Mouse (Mus musculus): Measurements from ENCODE around the gene Vasp. TPM values are rescaled to one million over a fixed set of nuclear protein-coding genes. Genes with fewer than 3 reads are reported as not detected.
A peak's percentile ranks its signal among the peaks of the same experiment; 100 is the strongest.

The Vasp gene
- polyA plus RNA-seq, 1 experiment: 17.7 TPM

DNA sequence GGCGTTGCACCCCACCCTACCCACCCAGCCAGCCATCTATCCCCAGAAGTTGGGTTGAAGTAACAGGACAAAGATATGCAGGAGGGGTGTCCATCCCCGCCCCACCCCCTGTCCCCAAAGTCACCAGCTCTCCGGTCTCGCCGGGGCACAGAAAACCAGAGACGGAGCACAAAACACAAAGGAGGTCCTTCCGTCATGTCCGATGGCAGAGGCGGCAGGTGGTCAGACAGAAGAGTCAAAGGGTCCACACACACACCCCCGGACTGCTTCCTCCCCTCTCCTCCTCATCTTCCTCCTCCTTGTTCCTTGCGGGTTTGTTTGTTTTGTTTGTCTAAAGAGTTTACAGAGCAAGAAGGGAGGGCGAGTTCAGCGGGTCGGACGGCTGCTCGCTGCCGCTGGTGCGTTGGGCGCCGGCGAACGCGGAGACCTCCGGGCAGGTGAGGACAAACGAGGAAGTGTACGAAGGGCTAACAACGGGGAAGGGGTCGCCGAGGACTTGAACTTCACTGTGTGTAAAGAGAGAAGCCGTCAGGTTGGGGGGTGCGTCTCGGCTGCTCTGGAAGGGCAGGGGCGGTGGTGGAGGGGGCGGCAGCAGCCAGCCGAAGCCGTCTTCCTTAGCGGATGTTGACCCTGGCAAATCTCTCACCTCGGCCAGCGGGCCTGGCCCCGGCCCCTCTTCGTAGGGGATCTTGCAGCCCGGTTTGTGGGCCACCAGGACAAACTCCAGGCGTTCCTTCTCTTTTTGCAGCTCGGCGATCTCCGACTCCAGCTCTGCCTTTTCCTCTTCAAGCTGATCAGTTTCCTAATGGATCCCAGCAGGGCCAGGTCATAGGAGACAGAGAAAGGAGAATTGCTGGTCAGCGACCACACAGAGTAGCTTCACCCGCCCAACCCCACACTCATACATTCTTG, 33.1 kb upstream of the Vasp start:
- Histone ChIP-seq H3K27me3 (ENCODE audit: control insufficient read depth) (peaks cover 85% of the 10 kb centered on the region), H3K4me1 (ENCODE audit: control insufficient read depth) (peaks cover 44% of the 10 kb centered on the region), H3K9me3 (ENCODE audit: control insufficient read depth, low read length) (peaks cover 3% of the 10 kb centered on the region; the same call in 1 of the 2 replicates), H3K4me3 (replicated peaks) (no peak overlapping the region), H3K36me3 (ENCODE audit: control insufficient read depth) (no peaks in the 10 kb centered on the region)
- no peak for TF ChIP-seq GATA1 (IDR thresholded peaks at IDR 0.05; ENCODE audit: low read length)
- TF ChIP-seq TAL1 (IDR thresholded peaks at IDR 0.05; ENCODE audit: low read length): no peak

DNA sequence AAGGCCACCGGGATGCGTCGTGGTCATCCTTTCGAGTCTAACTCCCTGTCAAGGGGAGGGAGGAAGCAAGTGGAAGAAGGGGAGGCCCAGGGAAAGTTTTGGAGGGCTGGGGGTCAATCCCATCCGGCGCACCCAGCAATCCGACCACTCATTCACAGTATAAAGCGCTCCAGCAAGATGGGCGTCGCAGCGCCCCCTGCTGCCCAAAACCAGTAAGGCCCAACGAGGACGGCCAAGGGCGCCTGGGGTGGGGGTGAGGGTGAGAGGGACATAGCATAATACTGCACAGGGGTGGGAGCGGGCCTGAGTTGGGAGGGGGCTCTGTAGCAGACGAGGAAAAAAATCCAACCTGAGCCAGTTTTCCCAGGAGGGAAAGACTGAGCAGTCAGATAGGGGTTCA, 32.2 kb upstream of the Vasp start:
- TF ChIP-seq GATA1 (IDR thresholded peaks at IDR 0.05; ENCODE audit: low read length): no peak
- TF ChIP-seq TAL1 (IDR thresholded peaks at IDR 0.05; ENCODE audit: low read length): no peak
- Histone ChIP-seq H3K4me1 (ENCODE audit: control insufficient read depth) (peaks cover 35% of the 10 kb centered on the region), H3K27me3 (ENCODE audit: control insufficient read depth) (peaks cover 79% of the 10 kb centered on the region), H3K9me3 (ENCODE audit: control insufficient read depth, low read length) (peaks cover 3% of the 10 kb centered on the region; the same call in 1 of the 2 replicates), H3K36me3 (ENCODE audit: control insufficient read depth) (no peaks in the 10 kb centered on the region), H3K4me3 (replicated peaks) (no peak overlapping the region)

DNA sequence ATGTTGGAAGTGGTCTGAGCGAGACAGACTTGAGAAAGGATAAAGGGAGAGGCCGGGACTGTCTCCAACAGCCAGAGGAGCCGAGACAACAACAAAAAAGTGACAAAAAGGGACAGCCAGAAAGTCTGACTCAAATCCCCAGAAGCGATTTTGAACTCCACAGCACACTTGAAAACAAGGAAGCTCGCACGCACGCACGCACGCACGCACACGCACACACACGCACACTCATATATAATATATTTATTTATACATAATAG, 31.4 kb upstream of the Vasp start:
- H3K36me3 ChIP-seq (ENCODE audit: control insufficient read depth): no peaks in the 10 kb centered on the region
- TF ChIP-seq GATA1 (IDR thresholded peaks at IDR 0.05; ENCODE audit: low read length) (no peak), TAL1 (IDR thresholded peaks at IDR 0.05; ENCODE audit: low read length) (no peak)
- H3K4me3 ChIP-seq (replicated peaks): no peak overlapping the region
- H3K27me3 ChIP-seq (ENCODE audit: control insufficient read depth): peaks cover 73% of the 10 kb centered on the region
- peaks cover 27% of the 10 kb centered on the region for H3K4me1 ChIP-seq (ENCODE audit: control insufficient read depth)
- H3K9me3 ChIP-seq (ENCODE audit: control insufficient read depth, low read length): peaks cover 3% of the 10 kb centered on the region; the same call in 1 of the 2 replicates

DNA sequence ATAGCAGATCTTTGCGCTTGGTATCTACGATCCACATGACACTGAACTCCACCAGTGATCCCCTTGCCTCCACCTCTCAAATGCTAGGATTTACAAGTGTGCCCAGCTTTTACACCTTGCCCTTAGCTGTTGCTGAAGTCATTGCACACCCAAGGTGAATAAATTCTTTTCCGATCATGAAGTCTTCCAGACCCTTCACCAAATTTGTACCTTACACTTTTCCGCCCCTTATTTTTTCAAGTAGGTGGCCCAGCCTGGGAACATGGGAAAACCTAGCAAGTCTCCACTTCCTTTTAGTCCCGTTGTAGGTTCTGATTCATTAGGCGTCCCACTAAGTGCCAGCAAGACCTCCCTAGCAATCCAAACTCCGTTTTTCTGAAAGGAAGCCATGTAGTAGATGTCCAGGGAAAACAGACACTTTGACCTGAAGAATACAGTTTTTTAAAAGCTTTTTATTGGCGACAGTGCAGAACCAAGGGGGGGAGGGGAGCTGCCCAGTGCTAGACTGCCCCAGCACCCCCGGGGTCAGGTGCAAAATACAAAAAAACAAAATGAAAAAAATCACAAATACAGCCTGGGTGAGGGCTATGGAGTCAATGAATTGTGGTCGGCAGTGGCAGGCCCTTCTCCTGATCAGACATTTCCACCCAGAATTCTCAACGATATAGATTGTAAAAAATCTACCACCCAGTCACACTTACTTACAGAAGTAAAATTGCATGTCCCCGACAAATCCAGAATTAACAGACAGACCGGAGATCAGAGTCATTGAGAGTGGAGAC, 30.8 kb upstream of the Vasp start:
- no peaks in the 10 kb centered on the region for H3K36me3 ChIP-seq (ENCODE audit: control insufficient read depth)
- peaks cover 69% of the 10 kb centered on the region for H3K27me3 ChIP-seq (ENCODE audit: control insufficient read depth)
- H3K4me3 ChIP-seq (replicated peaks): no peak overlapping the region
- peaks cover 23% of the 10 kb centered on the region for H3K4me1 ChIP-seq (ENCODE audit: control insufficient read depth)
- H3K9me3 ChIP-seq (ENCODE audit: control insufficient read depth, low read length): peaks cover 3% of the 10 kb centered on the region; the same call in 1 of the 2 replicates
- TF ChIP-seq GATA1 (IDR thresholded peaks at IDR 0.05; ENCODE audit: low read length) (no peak), TAL1 (IDR thresholded peaks at IDR 0.05; ENCODE audit: low read length) (no peak)

DNA sequence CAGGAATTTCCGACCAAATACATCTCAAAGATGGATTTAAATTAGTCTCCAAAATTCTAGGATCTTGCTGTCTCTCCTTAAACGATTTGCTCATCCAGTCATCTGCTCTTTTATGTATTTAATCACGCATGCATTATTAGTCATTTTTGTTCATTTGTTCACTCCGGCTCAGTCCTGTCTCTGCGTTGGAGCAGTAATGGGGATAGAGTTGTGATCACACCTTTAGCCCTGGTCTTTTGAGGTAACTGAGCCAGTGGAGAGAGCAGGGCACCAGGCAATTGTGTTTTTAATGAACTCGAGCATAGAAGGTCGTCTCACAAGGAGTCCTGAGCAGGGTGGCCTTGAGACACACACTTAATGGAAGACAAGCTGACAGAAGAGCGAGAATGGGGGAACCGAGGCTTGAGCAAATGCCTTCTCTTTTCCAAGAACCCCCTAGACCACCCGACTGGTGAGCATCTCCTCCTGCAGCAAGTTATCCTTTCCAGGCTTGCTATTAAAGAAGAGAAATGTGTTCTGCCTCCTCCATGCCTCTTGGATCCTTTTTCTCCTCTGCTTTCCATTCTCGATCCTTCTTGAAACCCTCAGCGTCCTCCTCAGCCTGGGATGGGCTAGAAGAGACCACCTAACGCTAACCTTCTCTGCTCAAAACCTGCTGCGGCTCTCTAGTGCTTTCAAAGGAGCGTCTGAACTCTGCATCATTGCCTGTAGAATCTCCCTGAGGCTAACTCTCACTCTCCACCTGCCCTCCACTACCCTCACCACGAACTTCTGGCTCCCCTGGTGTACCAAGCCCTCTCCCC, 30.0 kb upstream of the Vasp start:
- no peak for TF ChIP-seq GATA1 (IDR thresholded peaks at IDR 0.05; ENCODE audit: low read length)
- TF ChIP-seq TAL1 (IDR thresholded peaks at IDR 0.05; ENCODE audit: low read length): no peak
- H3K4me3 ChIP-seq (replicated peaks): no peak overlapping the region
- no peaks in the 10 kb centered on the region for H3K36me3 ChIP-seq (ENCODE audit: control insufficient read depth)
- peaks cover 61% of the 10 kb centered on the region for H3K27me3 ChIP-seq (ENCODE audit: control insufficient read depth)
- peaks cover 23% of the 10 kb centered on the region for H3K4me1 ChIP-seq (ENCODE audit: control insufficient read depth)
- peaks cover 6% of the 10 kb centered on the region; the same call in 1 of the 2 replicates for H3K9me3 ChIP-seq (ENCODE audit: control insufficient read depth, low read length)

DNA sequence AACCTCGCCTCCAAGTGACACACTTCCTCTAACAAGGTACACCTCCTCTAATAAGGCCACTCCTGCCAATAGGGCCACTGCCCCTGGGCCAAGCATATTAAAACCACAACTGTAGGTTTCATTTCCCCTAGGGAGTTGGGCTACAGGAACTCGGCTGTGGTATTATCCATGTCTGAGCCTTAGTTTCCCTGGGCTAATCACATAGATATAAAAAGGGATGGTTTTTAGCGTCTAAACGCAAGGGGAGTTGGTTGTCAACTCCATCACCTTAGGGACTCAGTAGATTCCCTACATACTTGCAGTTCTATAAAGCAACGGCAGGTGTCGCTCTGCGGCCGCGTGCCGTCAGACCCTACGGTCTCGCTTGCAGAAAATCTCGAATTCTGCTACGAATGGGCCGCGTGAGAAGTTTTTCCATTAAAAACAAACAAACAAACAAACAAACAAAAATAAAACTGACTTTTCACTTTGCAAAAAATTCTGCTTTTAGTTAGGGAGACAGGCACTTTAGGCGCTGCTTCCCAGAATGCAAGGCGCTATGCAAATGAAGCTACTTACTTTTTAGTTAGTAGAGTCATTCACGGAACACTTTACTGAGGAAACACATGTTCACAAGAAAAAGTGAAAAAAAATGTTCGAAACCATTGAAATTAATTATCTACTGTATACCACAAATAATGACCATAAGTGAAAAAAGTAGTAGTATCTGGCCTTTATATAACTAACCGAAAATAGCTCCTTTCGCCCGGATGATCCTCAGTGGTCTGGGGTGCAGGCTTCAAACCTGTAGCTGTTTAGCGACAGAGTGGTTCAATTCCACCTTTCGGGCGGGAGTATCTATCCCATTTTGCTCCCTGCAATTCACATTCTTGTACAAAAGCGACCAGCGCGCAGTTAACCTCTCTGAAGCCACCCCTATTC, 29.1 kb upstream of the Vasp start:
- TF ChIP-seq GATA1 (IDR thresholded peaks at IDR 0.05; ENCODE audit: low read length): no peak
- no peak for TF ChIP-seq TAL1 (IDR thresholded peaks at IDR 0.05; ENCODE audit: low read length)
- peaks cover 24% of the 10 kb centered on the region for H3K4me1 ChIP-seq (ENCODE audit: control insufficient read depth)
- no peaks in the 10 kb centered on the region for H3K36me3 ChIP-seq (ENCODE audit: control insufficient read depth)
- H3K9me3 ChIP-seq (ENCODE audit: control insufficient read depth, low read length): peaks cover 6% of the 10 kb centered on the region; the same call in 1 of the 2 replicates
- peaks cover 52% of the 10 kb centered on the region for H3K27me3 ChIP-seq (ENCODE audit: control insufficient read depth)
- peak overlapping the region; percentile 67 for H3K4me3 ChIP-seq (replicated peaks)

DNA sequence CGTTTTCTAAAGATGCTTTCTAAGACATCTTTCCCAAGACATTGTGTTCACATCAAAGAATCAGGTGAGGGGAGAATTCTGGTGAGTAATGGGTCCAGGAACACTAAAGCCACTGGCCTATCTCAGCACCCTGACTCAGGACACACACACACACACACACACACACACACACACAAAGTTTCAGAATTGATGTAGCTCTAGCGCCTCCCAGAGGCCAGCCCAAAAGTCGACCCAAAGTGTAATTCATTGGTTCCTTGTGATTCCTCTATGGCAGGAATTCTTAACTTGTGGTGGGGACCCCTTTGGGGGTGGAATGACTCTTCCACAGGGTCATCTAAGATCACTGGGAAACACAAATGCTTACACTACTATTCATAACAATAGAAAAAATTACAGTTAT, 27.6 kb upstream of the Vasp start:
- TF ChIP-seq GATA1 (IDR thresholded peaks at IDR 0.05; ENCODE audit: low read length) (no peak), TAL1 (IDR thresholded peaks at IDR 0.05; ENCODE audit: low read length) (no peak)
- Histone ChIP-seq H3K4me1 (ENCODE audit: control insufficient read depth) (peaks cover 28% of the 10 kb centered on the region), H3K27me3 (ENCODE audit: control insufficient read depth) (peaks cover 36% of the 10 kb centered on the region), H3K9me3 (ENCODE audit: control insufficient read depth, low read length) (peaks cover 2% of the 10 kb centered on the region; the same call in 1 of the 2 replicates), H3K4me3 (replicated peaks) (no peak overlapping the region), H3K36me3 (ENCODE audit: control insufficient read depth) (no peaks in the 10 kb centered on the region)

DNA sequence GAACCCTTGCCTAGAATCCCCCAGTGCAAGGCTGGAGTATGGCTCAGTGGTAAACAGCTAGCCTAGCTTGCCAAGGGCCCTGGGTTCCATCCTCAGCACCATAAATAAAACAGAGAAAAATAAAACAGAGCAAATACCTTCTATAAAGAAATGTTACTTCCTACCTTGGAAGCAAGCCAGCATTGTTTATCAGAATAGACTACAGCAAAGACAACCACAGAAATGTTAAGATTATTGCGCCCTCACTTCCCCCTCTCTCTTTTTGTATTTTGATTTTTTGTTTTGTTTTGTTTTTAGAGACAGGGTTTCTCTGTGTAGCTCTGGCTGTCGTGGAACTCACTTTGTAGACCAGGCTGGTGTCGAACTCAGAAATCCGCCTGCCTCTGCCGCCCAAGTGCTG, 26.2 kb upstream of the Vasp start:
- Histone ChIP-seq H3K4me1 (ENCODE audit: control insufficient read depth) (peaks cover 30% of the 10 kb centered on the region), H3K27me3 (ENCODE audit: control insufficient read depth) (peaks cover 22% of the 10 kb centered on the region), H3K4me3 (replicated peaks) (no peak overlapping the region), H3K36me3 (ENCODE audit: control insufficient read depth) (no peaks in the 10 kb centered on the region), H3K9me3 (ENCODE audit: control insufficient read depth, low read length) (peaks cover 2% of the 10 kb centered on the region; the same call in 1 of the 2 replicates)
- TF ChIP-seq TAL1 (IDR thresholded peaks at IDR 0.05; ENCODE audit: low read length): no peak
- no peak for TF ChIP-seq GATA1 (IDR thresholded peaks at IDR 0.05; ENCODE audit: low read length)

Measured in erythroblast, embryonic 14.5 days (primary cell).